Mouse (Mus musculus) MEL (cell line): ENCODE results near the gene Itga5. TPM values are rescaled to one million over a fixed set of nuclear protein-coding genes. Genes with fewer than 3 reads are reported as not detected.
A peak's percentile ranks its signal among the peaks of the same experiment; 100 is the strongest.

Source experiments
- DNase-seq: peaks from one replicate; pipeline ENCODE4 v3.0.0; 2011; ENCODE audit warnings: low read depth, low spot score
- H3K27ac ChIP-seq: 2 replicates; pipeline ENCODE4 v1.5.1; 2012; ENCODE audit warnings: low read depth, mild to moderate bottlenecking, control low read depth, low read length, moderate library complexity; ENCODE audit not compliant: control insufficient read depth
- H3K27me3 ChIP-seq, 2 experiments: fragments of 150-350 bp in 1 of 2; sonication (generic) in 1 of 2; 2 replicates each; pipeline ENCODE4 v1.6.1; 2012; ENCODE audit warnings: low read length in 2 of 2, mild to moderate bottlenecking in 2 of 2, improper control_type of control experiment in 1 of 2, moderate library complexity in 1 of 2; ENCODE audit not compliant: insufficient read depth in 2 of 2, control insufficient read depth in 1 of 2
- H3K36me3 ChIP-seq, 2 experiments: 2 replicates each; pipeline ENCODE4 v1.6.1; 2012 to 2014; ENCODE audit warnings: low read length in 2 of 2, improper control_type of control experiment in 1 of 2, inconsistent platforms in 1 of 2, mild to moderate bottlenecking in 1 of 2; ENCODE audit not compliant: insufficient read depth in 2 of 2, control insufficient read depth in 1 of 2
- H3K4me1 ChIP-seq, 2 experiments: fragments of 150-350 bp in 1 of 2; sonication (generic) in 1 of 2; 2 replicates each; pipeline ENCODE4 v1.6.1; 2012; ENCODE audit warnings: low read length in 2 of 2, improper control_type of control experiment in 1 of 2, mild to moderate bottlenecking in 1 of 2; ENCODE audit not compliant: insufficient read depth in 2 of 2, control insufficient read depth in 1 of 2
- H3K4me3 ChIP-seq, 2 experiments: fragments of 150-350 bp in 1 of 2; sonication (generic) in 1 of 2; 2 replicates each; pipeline ENCODE4 v1.5.1; 2012; ENCODE audit warnings: low read depth in 2 of 2, low read length in 2 of 2, mild to moderate bottlenecking in 2 of 2, moderate library complexity in 2 of 2, control low read depth in 1 of 2, improper control_type of control experiment in 1 of 2; ENCODE audit not compliant: control insufficient read depth in 1 of 2, insufficient read depth in 1 of 2
- H3K79me2 ChIP-seq: 2 replicates; pipeline ENCODE4 v1.6.1; 2012; ENCODE audit warnings: mild to moderate bottlenecking, low read length, moderate library complexity; ENCODE audit not compliant: control insufficient read depth, poor library complexity, insufficient read depth
- H3K9ac ChIP-seq: 2 replicates; pipeline ENCODE4 v1.6.1; 2012; ENCODE audit warnings: low read depth, mild to moderate bottlenecking, control low read depth, low read length, moderate library complexity; ENCODE audit not compliant: control insufficient read depth, poor library complexity, severe bottlenecking
- H3K9me3 ChIP-seq: fragments of 150-350 bp; sonication (generic); replicated peaks from 2 replicates; pipeline ENCODE4 v1.6.1; 2012; ENCODE audit warnings: mild to moderate bottlenecking, low read length, improper control_type of control experiment, moderate library complexity; ENCODE audit not compliant: insufficient read depth
- CTCF ChIP-seq, 3 experiments: IDR thresholded peaks in 2 of 3; conservative IDR thresholded peaks in 1 of 3; 2 replicates each; pipeline ENCODE4 v1.5.1; 2011 to 2012; ENCODE audit warnings: low read length in 3 of 3, low read depth in 2 of 3, mild to moderate bottlenecking in 2 of 3, improper control_type of control experiment in 1 of 3, inconsistent platforms in 1 of 3, mixed read lengths in 1 of 3, moderate library complexity in 1 of 3; ENCODE audit not compliant: control insufficient read depth in 1 of 3, insufficient read depth in 1 of 3, poor library complexity in 1 of 3, severe bottlenecking in 1 of 3
- EP300 ChIP-seq, 2 experiments: IDR thresholded peaks; 2 replicates each; pipeline ENCODE4 v1.6.1; 2011; ENCODE audit warnings: improper control_type of control experiment in 2 of 2, low read length in 2 of 2, low read depth in 1 of 2, mild to moderate bottlenecking in 1 of 2
- ETS1 ChIP-seq: IDR thresholded peaks from 2 replicates; pipeline ENCODE4 v1.6.1; 2012; ENCODE audit warnings: low read depth, mild to moderate bottlenecking, inconsistent platforms, low read length, improper control_type of control experiment, moderate library complexity
- GABPA ChIP-seq: IDR thresholded peaks from 2 replicates; pipeline ENCODE4 v1.6.1; 2012; ENCODE audit warnings: low read depth, mild to moderate bottlenecking, inconsistent platforms, low read length, improper control_type of control experiment, moderate library complexity
- GATA1 ChIP-seq: IDR thresholded peaks from 2 replicates; pipeline ENCODE4 v1.6.1; 2011; ENCODE audit warnings: low read depth, low read length, improper control_type of control experiment
- HCFC1 ChIP-seq: IDR thresholded peaks from 2 replicates; pipeline ENCODE4 v1.6.1; 2012; ENCODE audit warnings: low read depth, mild to moderate bottlenecking, inconsistent platforms, low read length, improper control_type of control experiment, moderate library complexity
- MAFK ChIP-seq: IDR thresholded peaks from 2 replicates; pipeline ENCODE4 v1.6.1; 2011; ENCODE audit warnings: low read depth, mild to moderate bottlenecking, low read length, improper control_type of control experiment, borderline replicate concordance
- MAX ChIP-seq: IDR thresholded peaks from 2 replicates; pipeline ENCODE4 v1.6.1; 2011; ENCODE audit warnings: low read length, improper control_type of control experiment
- MAZ ChIP-seq: IDR thresholded peaks from 2 replicates; pipeline ENCODE4 v1.6.1; 2012; ENCODE audit warnings: low read depth, mild to moderate bottlenecking, inconsistent platforms, low read length, improper control_type of control experiment
- MEF2A ChIP-seq: IDR thresholded peaks from 2 replicates; pipeline ENCODE4 v1.6.1; 2014; ENCODE audit warnings: low read depth, mild to moderate bottlenecking, inconsistent platforms, low read length, improper control_type of control experiment; ENCODE audit not compliant: poor library complexity, insufficient replicate concordance, severe bottlenecking; ENCODE audit errors: extremely low read depth
- MXI1 ChIP-seq: IDR thresholded peaks from 2 replicates; pipeline ENCODE4 v1.6.1; 2011; ENCODE audit warnings: mild to moderate bottlenecking, low read depth, low read length, improper control_type of control experiment
- MYB ChIP-seq: IDR thresholded peaks from 2 replicates; pipeline ENCODE4 v1.6.1; 2011; ENCODE audit warnings: mild to moderate bottlenecking, low read depth, low read length, improper control_type of control experiment
- POLR2A ChIP-seq, 2 experiments: IDR thresholded peaks; 2 replicates each; pipeline ENCODE4 v1.6.1; 2011 to 2012; ENCODE audit warnings: low read length in 2 of 2, mild to moderate bottlenecking in 2 of 2, control low read depth in 1 of 2, improper control_type of control experiment in 1 of 2, low read depth in 1 of 2, moderate library complexity in 1 of 2; ENCODE audit not compliant: control insufficient read depth in 1 of 2, insufficient read depth in 1 of 2, poor library complexity in 1 of 2
- RCOR1 ChIP-seq: IDR thresholded peaks from 2 replicates; pipeline ENCODE4 v1.6.1; 2012; ENCODE audit warnings: low read depth, mild to moderate bottlenecking, inconsistent platforms, low read length, improper control_type of control experiment
- SIN3A ChIP-seq: IDR thresholded peaks from 2 replicates; pipeline ENCODE4 v1.6.1; 2012; ENCODE audit warnings: low read length, improper control_type of control experiment, inconsistent platforms
- SMC3 ChIP-seq: IDR thresholded peaks from 2 replicates; pipeline ENCODE4 v1.6.1; 2011; ENCODE audit warnings: low read depth, low read length, improper control_type of control experiment
- TAL1 ChIP-seq: IDR thresholded peaks from 2 replicates; pipeline ENCODE4 v1.6.1; 2012; ENCODE audit warnings: mild to moderate bottlenecking, inconsistent platforms, low read length, moderate library complexity, mixed read lengths
- TBP ChIP-seq: IDR thresholded peaks from 2 replicates; pipeline ENCODE4 v1.8.0; 2011; ENCODE audit warnings: low read depth, low read length, improper control_type of control experiment
- TCF12 ChIP-seq: IDR thresholded peaks from 2 replicates; pipeline ENCODE4 v1.6.1; 2014; ENCODE audit warnings: low read depth, mild to moderate bottlenecking, inconsistent platforms, low read length, improper control_type of control experiment, moderate library complexity
- USF1 ChIP-seq: IDR thresholded peaks from 2 replicates; pipeline ENCODE4 v1.6.1; 2014; ENCODE audit warnings: low read depth, mild to moderate bottlenecking, inconsistent platforms, low read length, improper control_type of control experiment, moderate library complexity
- polyA plus RNA-seq, 2 experiments: library from polyadenylated mRNA; stranded (reverse) in 1 of 2; unstranded in 1 of 2; fragments of >175 nt in 1 of 2; fragments of >200 nt in 1 of 2; gene quantifications; 2 replicates each; pipeline versions ENCODE4 v1.2.1 to v1.2.4; 2012; ENCODE audit warnings: low replicate concordance in 2 of 2, low read depth in 1 of 2; ENCODE audit not compliant: insufficient read length in 2 of 2, insufficient read depth in 1 of 2, missing spikeins in 1 of 2
- total RNA-seq: library from RNA; depleted of rRNA; stranded (reverse); fragments of 300-350 nt; gene quantifications from 2 replicates; pipeline ENCODE4 v1.2.3, GENCODE M21; 2012

Gene Itga5
- total and polyA plus RNA-seq, 3 experiments: 6.0 to 17.4 TPM; not detected in 1

DNA sequence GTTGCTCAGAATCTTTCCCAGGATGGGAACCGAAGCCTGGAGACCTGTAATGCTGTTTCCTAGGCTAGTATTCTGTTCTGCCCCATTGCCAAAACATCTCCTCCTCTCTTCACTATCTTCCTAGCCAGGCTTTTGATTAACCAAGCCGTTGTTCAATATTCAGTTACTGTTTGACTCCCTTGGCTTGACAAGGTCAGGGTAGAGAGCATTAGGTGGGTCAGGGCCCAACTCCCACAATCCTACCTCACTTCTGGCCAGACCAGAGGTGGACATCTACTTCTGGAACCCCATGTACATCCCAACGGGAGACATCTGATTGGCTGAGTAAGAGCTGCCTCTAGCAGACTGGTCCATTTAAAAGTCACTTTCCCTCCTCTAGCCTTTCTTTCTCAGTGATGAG is 3.6 kb downstream of the Itga5 start:
- H3K27me3 ChIP-seq: no peaks in the 10 kb centered on the region
- H3K9me3 ChIP-seq: no peaks in the 10 kb centered on the region
- H3K4me1 ChIP-seq: peaks cover 26 to 46% of the 10 kb centered on the region in 2 experiments
- H3K27ac ChIP-seq: peak overlapping the region; percentile 88
- H3K79me2 ChIP-seq: peaks cover 40% of the 10 kb centered on the region
- TF ChIP-seq MAFK (no peak), MYB (0 out of 2 replicates have a peak, but pooled peaks have one; percentile 44), MXI1 (0 out of 2 replicates have a peak, but pooled peaks have one; percentile 6)
- peak; percentile 16 for DNase-seq
- no peak overlapping the region for H3K4me3 ChIP-seq
- peaks cover 0 to 48% of the 10 kb centered on the region in 2 experiments; a peak in 2 of 4 replicates for H3K36me3 ChIP-seq
- peak overlapping the region; percentile 22; the same call in 1 of the 2 replicates for H3K9ac ChIP-seq

- Histone ChIP-seq H3K79me2 (peaks cover 40% of the 10 kb centered on the region), H3K4me1 (peaks cover 25 to 42% of the 10 kb centered on the region in 2 experiments), H3K9ac (no peak overlapping the region), H3K27ac (peak overlapping the region; percentile 88), H3K27me3 (no peaks in the 10 kb centered on the region), H3K36me3 (peaks cover 0 to 46% of the 10 kb centered on the region in 2 experiments; a peak in 2 of 4 replicates), H3K4me3 (no peak overlapping the region), H3K9me3 (no peaks in the 10 kb centered on the region)
- peak; percentile 78 for DNase-seq
- no peak for TF ChIP-seq POLR2A (IDR thresholded peaks at IDR 0.05; ENCODE audit: control insufficient read depth in 1 of 2, insufficient read depth in 1 of 2, low read depth in 1 of 2, low read length in 2 of 2, poor library complexity in 1 of 2)
- no peak for TF ChIP-seq SMC3
- no peak for TF ChIP-seq TBP
- no peak for TF ChIP-seq GABPA
- TF ChIP-seq HCFC1: no peak
- TF ChIP-seq CTCF (IDR thresholded peaks at IDR 0.05 in 2 of 3, conservative IDR thresholded peaks at IDR 0.05 in 1 of 3; ENCODE audit: control insufficient read depth in 1 of 3, insufficient read depth in 1 of 3, low read depth in 2 of 3, low read length in 3 of 3, poor library complexity in 1 of 3, severe bottlenecking in 1 of 3): no peak
- peak; percentile 84 for TF ChIP-seq TAL1
- peak; percentile 86 for TF ChIP-seq TCF12
- no peak for TF ChIP-seq MAX
- no peak for TF ChIP-seq MAFK
- TF ChIP-seq ETS1: peak; percentile 79
- peak; percentile 45; the same call in 1 of the 2 replicates for TF ChIP-seq MYB
- peak; percentile 86 for TF ChIP-seq RCOR1
- no peak for TF ChIP-seq USF1
- peak; percentile 60 for TF ChIP-seq SIN3A
- peak; percentile 69; the same call in 1 of the 2 replicates for TF ChIP-seq MEF2A
- peak; percentile 88 for TF ChIP-seq GATA1
- peak; percentile 84 to 88 for TF ChIP-seq EP300 (IDR thresholded peaks at IDR 0.05; ENCODE audit: low read depth in 1 of 2, low read length in 2 of 2)
- TF ChIP-seq MAZ: no peak; the same call in 1 of the 2 replicates
Observed at GRCm38 (mm10) chr15:103362333-103362732, 4.2 kb downstream of the Itga5 start.
